Mouse (Mus musculus) stomach, embryonic 14.5 days (tissue): Measurements from ENCODE around the gene Gm1043. TPM values are rescaled to one million over a fixed set of nuclear protein-coding genes. Genes with fewer than 3 reads are reported as not detected.
A peak's percentile ranks its signal among the peaks of the same experiment; 100 is the strongest.

Experiments
- ATAC-seq: fragments of 200-750 bp; cut with Nextera tagmentation; 2 replicates; pipeline ENCODE4 v1.8.0; 2017; ENCODE audit warnings: low read depth, moderate TSS enrichment; ENCODE audit not compliant: insufficient number of reproducible peaks, insufficient read depth, low FRiP score
- H3K27ac ChIP-seq: fragments of 300-500 bp; sonication (generic); 2 replicates; pipeline ENCODE4 v1.5.1; 2014; ENCODE audit warnings: mild to moderate bottlenecking, low read length, moderate library complexity, mixed read lengths
- H3K27me3 ChIP-seq: fragments of 300-500 bp; sonication (generic); 2 replicates; pipeline ENCODE4 v1.6.1; 2014; ENCODE audit warnings: low read length, control low read depth, mixed read lengths; ENCODE audit not compliant: control insufficient read depth, insufficient read depth
- H3K36me3 ChIP-seq: fragments of 300-500 bp; sonication (generic); 2 replicates; pipeline ENCODE4 v1.6.1; 2014; ENCODE audit warnings: mild to moderate bottlenecking, control low read depth, low read length, moderate library complexity, mixed read lengths; ENCODE audit not compliant: control insufficient read depth, insufficient read depth
- H3K4me1 ChIP-seq: fragments of 300-500 bp; sonication (generic); 2 replicates; pipeline ENCODE4 v1.6.1; 2014; ENCODE audit warnings: low read length, control low read depth, mixed read lengths; ENCODE audit not compliant: control insufficient read depth, insufficient read depth
- H3K4me2 ChIP-seq: fragments of 300-500 bp; sonication (generic); replicated peaks from 2 replicates; pipeline ENCODE4 v1.6.1; 2014; ENCODE audit warnings: low read depth, low read length, control low read depth
- H3K4me3 ChIP-seq: fragments of 300-500 bp; sonication (generic); 2 replicates; pipeline ENCODE4 v1.5.1; 2014; ENCODE audit warnings: low read depth, low read length, control low read depth
- H3K9ac ChIP-seq: fragments of 300-500 bp; sonication (generic); replicated peaks from 2 replicates; pipeline ENCODE4 v1.6.1; 2014; ENCODE audit warnings: low read depth, mild to moderate bottlenecking, control low read depth, low read length, moderate library complexity, mixed read lengths
- H3K9me3 ChIP-seq: fragments of 300-500 bp; sonication (generic); 2 replicates; pipeline ENCODE4 v1.6.1; 2016; ENCODE audit warnings: low read depth, low read length, control low read depth; ENCODE audit not compliant: control insufficient read depth
- WGBS: fragments of 180-500 bp; shearing (Covaris S2); extraction: QIAGEN DNeasy Blood & Tissue Kit; methylation state at CpG from one replicate; pipeline ENCODE4 v1.1.7; 2014; 5-methylcytosine and 5-hydroxymethylcytosine counted together
- polyA plus RNA-seq: library from polyadenylated mRNA; unstranded; fragments of >200 nt; fragmentation: Nextera tagmentation; extraction: Ambion mirVana; gene quantifications from 2 replicates; pipeline ENCODE4 v1.2.1, GENCODE M21; 2014

Gm1043 gene
- polyA plus RNA-seq, 1 experiment from 2014 or later: 0.12 TPM

GRCm38 (mm10) chr5:37184605-37185004, 99.4 kb downstream of the Gm1043 start:
- no peak for ATAC-seq
- no peak overlapping the region for H3K4me2 ChIP-seq
- H3K27me3 ChIP-seq: no peaks in the 10 kb centered on the region
- H3K4me1 ChIP-seq: no peaks in the 10 kb centered on the region
- H3K9me3 ChIP-seq: no peaks in the 10 kb centered on the region
- H3K9ac ChIP-seq: no peak overlapping the region
- H3K27ac ChIP-seq: no peak overlapping the region
- WGBS: 48% methylated on average over 7 of the region's 7 CpGs
- no peaks in the 10 kb centered on the region for H3K36me3 ChIP-seq
- no peak overlapping the region for H3K4me3 ChIP-seq

GRCm38 (mm10) chr5:37190378-37190777, 105.2 kb downstream of the Gm1043 start:
- no peaks in the 10 kb centered on the region for H3K27me3 ChIP-seq
- 87% methylated on average over 5 of the region's 5 CpGs for WGBS
- H3K4me1 ChIP-seq: no peaks in the 10 kb centered on the region
- H3K9ac ChIP-seq: no peak overlapping the region
- ATAC-seq: no peak
- H3K4me2 ChIP-seq: no peak overlapping the region
- H3K36me3 ChIP-seq: no peaks in the 10 kb centered on the region
- no peak overlapping the region for H3K4me3 ChIP-seq
- no peaks in the 10 kb centered on the region for H3K9me3 ChIP-seq
- H3K27ac ChIP-seq: no peak overlapping the region

GRCm38 (mm10) chr5:37196196-37196595, 111.0 kb downstream of the Gm1043 start:
- Histone ChIP-seq H3K9ac (no peak overlapping the region), H3K4me1 (peaks cover 29% of the 10 kb centered on the region), H3K4me3 (no peak overlapping the region), H3K27ac (no peak overlapping the region), H3K27me3 (no peaks in the 10 kb centered on the region), H3K9me3 (no peaks in the 10 kb centered on the region), H3K4me2 (no peak overlapping the region), H3K36me3 (no peaks in the 10 kb centered on the region)
- ATAC-seq: no peak
- WGBS: 79% methylated on average over 8 of the region's 8 CpGs

- no peaks in the 10 kb centered on the region for H3K27me3 ChIP-seq
- 0 out of 2 replicates have a peak overlapping the region, but pooled peaks have one; percentile 4 for H3K4me2 ChIP-seq
- H3K9ac ChIP-seq: no peak overlapping the region
- ATAC-seq: no peak; the same call in 1 of the 2 replicates
- no peak overlapping the region for H3K4me3 ChIP-seq
- H3K36me3 ChIP-seq: no peaks in the 10 kb centered on the region
- peaks cover 29% of the 10 kb centered on the region for H3K4me1 ChIP-seq
- 23% methylated on average over 10 of the region's 10 CpGs for WGBS
- no peak overlapping the region; the same call in 1 of the 2 replicates for H3K27ac ChIP-seq
- no peaks in the 10 kb centered on the region for H3K9me3 ChIP-seq
These were observed 111.6 kb downstream of the Gm1043 start for GRCm38 (mm10) chr5:37196666-37197250.

- Histone ChIP-seq H3K27me3 (no peaks in the 10 kb centered on the region), H3K4me1 (peaks cover 29% of the 10 kb centered on the region), H3K27ac (no peak overlapping the region; the same call in 1 of the 2 replicates), H3K9ac (no peak overlapping the region), H3K36me3 (no peaks in the 10 kb centered on the region), H3K9me3 (no peaks in the 10 kb centered on the region), H3K4me3 (no peak overlapping the region), H3K4me2 (no peak overlapping the region)
- ATAC-seq: no peak
- WGBS: 67% methylated on average over 3 of the region's 3 CpGs
These were observed 112.3 kb downstream of the Gm1043 start for GRCm38 (mm10) chr5:37197423-37197822.

- Histone ChIP-seq H3K27me3 (no peaks in the 10 kb centered on the region), H3K9ac (no peak overlapping the region), H3K4me1 (peaks cover 29% of the 10 kb centered on the region), H3K4me3 (no peak overlapping the region), H3K9me3 (no peaks in the 10 kb centered on the region), H3K4me2 (no peak overlapping the region), H3K27ac (peak overlapping the region; percentile 52; the same call in 1 of the 2 replicates), H3K36me3 (no peaks in the 10 kb centered on the region)
- WGBS: 28% methylated on average over 2 of the region's 2 CpGs
- ATAC-seq: peak; percentile 56; the same call in 1 of the 2 replicates
These were observed 113.0 kb downstream of the Gm1043 start for GRCm38 (mm10) chr5:37198011-37198688.

GRCm38 (mm10) chr5:37202285-37202684, 117.1 kb downstream of the Gm1043 start:
- 27% methylated on average over 1 of the region's 1 CpGs for WGBS
- Histone ChIP-seq H3K27ac (no peak overlapping the region), H3K4me2 (no peak overlapping the region), H3K9me3 (no peaks in the 10 kb centered on the region), H3K4me3 (no peak overlapping the region), H3K9ac (no peak overlapping the region), H3K36me3 (no peaks in the 10 kb centered on the region), H3K4me1 (peaks cover 18% of the 10 kb centered on the region), H3K27me3 (no peaks in the 10 kb centered on the region)
- ATAC-seq: no peak

GRCm38 (mm10) chr5:37204886-37205285, 119.7 kb downstream of the Gm1043 start:
- no peak for ATAC-seq
- no peaks in the 10 kb centered on the region; the same call in 1 of the 2 replicates for H3K9me3 ChIP-seq
- WGBS: 55% methylated on average over 7 of the region's 7 CpGs

More at GRCm38 (mm10) chr5:37204886-37205285, 119.7 kb downstream of the Gm1043 start:
- Histone ChIP-seq H3K9ac (no peak overlapping the region), H3K4me1 (0 out of 2 replicates have a peak, but pooled peaks cover 3% of the 10 kb centered on the region), H3K27ac (no peak overlapping the region), H3K27me3 (no peaks in the 10 kb centered on the region), H3K36me3 (no peaks in the 10 kb centered on the region), H3K4me2 (no peak overlapping the region), H3K4me3 (no peak overlapping the region)
